Mouse (Mus musculus) c-Kit-positive CD71-negative TER-119-negative erythroid progenitor cells, embryonic 14.5 days (primary cell): Measurements from ENCODE around the gene Phf21a.
A peak's percentile ranks its signal among the peaks of the same experiment; 100 is the strongest.

ENCODE experiments used
- DNase-seq: peaks from one replicate; pipeline ENCODE4 v3.0.0-alpha.2; 2013; ENCODE audit warnings: low read depth

The Phf21a gene

GRCm38 (mm10) chr2:92361795-92362194 lies 268.9 kb downstream of the Phf21a start:
- DNase-seq: no peak

GRCm38 (mm10) chr2:92362571-92363228 lies 269.8 kb downstream of the Phf21a start:
- DNase-seq: no peak

- DNase-seq: no peak
Observed at GRCm38 (mm10) chr2:92364086-92364485, 271.2 kb downstream of the Phf21a start.

GRCm38 (mm10) chr2:92365568-92365967 lies 272.7 kb downstream of the Phf21a start:
- no peak for DNase-seq

- DNase-seq: no peak
Observed at GRCm38 (mm10) chr2:92367383-92368029, 274.6 kb downstream of the Phf21a start.

GRCm38 (mm10) chr2:92370375-92370774 lies 277.5 kb downstream of the Phf21a start:
- DNase-seq: no peak

GRCm38 (mm10) chr2:92370821-92371805 lies 278.2 kb downstream of the Phf21a start:
- DNase-seq: no peak

GRCm38 (mm10) chr2:92371971-92372690 lies 279.2 kb downstream of the Phf21a start:
- DNase-seq: no peak

GRCm38 (mm10) chr2:92372767-92373436 lies 280.0 kb downstream of the Phf21a start:
- no peak for DNase-seq

GRCm38 (mm10) chr2:92373437-92373813 lies 280.5 kb downstream of the Phf21a start:
- DNase-seq: no peak

GRCm38 (mm10) chr2:92374514-92374913 lies 281.6 kb downstream of the Phf21a start, which contains the start of the genes Pex16 and Large2:
Pex16 (plus strand) TSS chr2:92374676.
Large2 (minus strand) TSS chr2:92374869.
- DNase-seq: no peak

- peak; percentile 92 for DNase-seq
Observed at GRCm38 (mm10) chr2:92375099-92375623, 282.2 kb downstream of the Phf21a start.

- DNase-seq: no peak
Observed at GRCm38 (mm10) chr2:92375788-92376187, 282.9 kb downstream of the Phf21a start.

GRCm38 (mm10) chr2:92376300-92376699 lies 283.4 kb downstream of the Phf21a start:
- DNase-seq: no peak

GRCm38 (mm10) chr2:92377320-92377719 lies 284.4 kb downstream of the Phf21a start:
- DNase-seq: no peak

- DNase-seq: no peak
Observed at GRCm38 (mm10) chr2:92379783-92380494, 287.0 kb downstream of the Phf21a start.

- no peak for DNase-seq
Observed at GRCm38 (mm10) chr2:92380495-92381050, 287.7 kb downstream of the Phf21a start.

- DNase-seq: no peak
Observed at GRCm38 (mm10) chr2:92381161-92381560, 288.2 kb downstream of the Phf21a start.

- no peak for DNase-seq
Observed at GRCm38 (mm10) chr2:92381901-92382588, 289.1 kb downstream of the Phf21a start, which contains the start of gene 1700029I15Rik. 1700029I15Rik (plus strand) TSS chr2:92382538.
